Comparison of ENCODE assay signal across 7 mouse cellular contexts in the genomic region with DNA sequence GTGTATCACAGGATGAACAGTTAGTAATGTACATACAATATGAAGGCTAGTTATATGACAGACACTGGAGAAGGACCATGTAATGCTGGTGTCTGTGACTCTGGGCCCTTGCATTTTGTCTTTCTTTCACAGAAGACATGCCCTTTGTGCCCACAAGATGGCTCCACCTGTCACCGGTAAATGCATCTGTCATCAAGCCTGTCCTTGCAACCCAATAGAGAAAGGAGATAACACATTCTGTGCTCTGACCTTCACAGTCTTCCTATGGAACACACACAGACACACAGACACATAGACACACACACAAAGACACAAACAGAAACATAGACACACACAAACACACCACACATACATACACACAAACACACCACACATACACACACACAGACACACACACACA.
A peak's percentile ranks its signal among the peaks of the same experiment; 100 is the strongest.
DNase-seq lines count a peak whose midpoint lies in the region; ATAC-seq and TF ChIP-seq lines count a peak whose summit lies in the region.

No protein-coding gene starts in this region.

- H3K4me3 ChIP-seq in hindbrain, embryonic 11.5 days (ENCODE audit: low read depth, low read length), result no peak overlapping the region
- no peak overlapping the region for H3K4me3 ChIP-seq in hindbrain, embryonic 12.5 days
- no peak overlapping the region for H3K4me3 ChIP-seq in E14TG2a.4 (replicated peaks; ENCODE audit: low read length)
- H3K4me3 ChIP-seq in hindbrain, embryonic 16.5 days (ENCODE audit: low read length), result no peak overlapping the region

- no peaks in the 10 kb centered on the region for H3K4me1 ChIP-seq in hindbrain, embryonic 11.5 days (replicated peaks; ENCODE audit: control insufficient read depth, insufficient read depth, low read length)
- no peaks in the 10 kb centered on the region for H3K4me1 ChIP-seq in hindbrain, embryonic 12.5 days
- H3K4me1 ChIP-seq in E14TG2a.4 (replicated peaks; ENCODE audit: low read depth, low read length), result no peaks in the 10 kb centered on the region
- no peaks in the 10 kb centered on the region for H3K4me1 ChIP-seq in hindbrain, embryonic 16.5 days (ENCODE audit: control insufficient read depth, insufficient read depth, low read depth, low read length)

- H3K4me2 ChIP-seq in hindbrain, embryonic 11.5 days (replicated peaks; ENCODE audit: low read depth, low read length), result no peak overlapping the region
- H3K4me2 ChIP-seq in hindbrain, embryonic 12.5 days (replicated peaks), result no peak overlapping the region
- H3K4me2 ChIP-seq in hindbrain, embryonic 16.5 days (ENCODE audit: low read length), result no peak overlapping the region

- no peaks in the 10 kb centered on the region for H3K27me3 ChIP-seq in hindbrain, embryonic 11.5 days (ENCODE audit: control insufficient read depth, insufficient read depth, low read length)
- H3K27me3 ChIP-seq in hindbrain, embryonic 12.5 days, result no peaks in the 10 kb centered on the region
- no peaks in the 10 kb centered on the region for H3K27me3 ChIP-seq in E14TG2a.4 (ENCODE audit: insufficient read depth, low read length)
- no peaks in the 10 kb centered on the region for H3K27me3 ChIP-seq in hindbrain, embryonic 16.5 days (replicated peaks; ENCODE audit: control insufficient read depth, insufficient read depth, low read length)

- no peak overlapping the region for H3K9ac ChIP-seq in hindbrain, embryonic 11.5 days (ENCODE audit: low read depth, low read length)
- no peak overlapping the region for H3K9ac ChIP-seq in hindbrain, embryonic 12.5 days
- H3K9ac ChIP-seq in hindbrain, embryonic 16.5 days (ENCODE audit: low read depth, low read length), result no peak overlapping the region

- no peak for ATAC-seq in hindbrain, embryonic 11.5 days (ENCODE audit: low FRiP score)
- no peak for ATAC-seq in hindbrain, embryonic 12.5 days (ENCODE audit: low FRiP score)
- peak; percentile 58; the same call in 1 of the 2 replicates for ATAC-seq in hindbrain, embryonic 16.5 days

- TF ChIP-seq CTCF in E14TG2a.4 (conservative IDR thresholded peaks at IDR 0.05; ENCODE audit: low read length), result peak; percentile 54

- H3K36me3 ChIP-seq in hindbrain, embryonic 11.5 days (ENCODE audit: control insufficient read depth, insufficient read depth, low read length), result no peaks in the 10 kb centered on the region
- no peaks in the 10 kb centered on the region for H3K36me3 ChIP-seq in hindbrain, embryonic 12.5 days
- no peaks in the 10 kb centered on the region for H3K36me3 ChIP-seq in E14TG2a.4 (ENCODE audit: insufficient read depth, low read length)
- no peaks in the 10 kb centered on the region for H3K36me3 ChIP-seq in hindbrain, embryonic 16.5 days (ENCODE audit: control insufficient read depth, insufficient read depth, low read length)

- WGBS in hindbrain, embryonic 11.5 days, result 71% methylated on average over 1 of the region's 1 CpGs
- 43% methylated on average over 1 of the region's 1 CpGs for WGBS in hindbrain, embryonic 12.5 days
- WGBS in hindbrain, embryonic 16.5 days, result 56% methylated on average over 1 of the region's 1 CpGs

- H3K9me3 ChIP-seq in hindbrain, embryonic 11.5 days (ENCODE audit: control insufficient read depth, low read length), result no peaks in the 10 kb centered on the region
- H3K9me3 ChIP-seq in hindbrain, embryonic 12.5 days (replicated peaks), result no peaks in the 10 kb centered on the region
- peaks cover 5% of the 10 kb centered on the region for H3K9me3 ChIP-seq in E14TG2a.4 (ENCODE audit: low read length)
- H3K9me3 ChIP-seq in hindbrain, embryonic 16.5 days (ENCODE audit: control insufficient read depth, low read length), result peaks cover 2% of the 10 kb centered on the region; the same call in 1 of the 2 replicates

- H3K27ac ChIP-seq in hindbrain, embryonic 11.5 days (ENCODE audit: low read depth, low read length), result no peak overlapping the region
- no peak overlapping the region for H3K27ac ChIP-seq in hindbrain, embryonic 12.5 days
- H3K27ac ChIP-seq in hindbrain, embryonic 16.5 days (ENCODE audit: low read depth, low read length), result no peak overlapping the region

- DNase-seq in hindbrain, embryonic 11.5 days (ENCODE audit: low spot score), result peak; percentile 42
- peak; percentile 24 for DNase-seq in WW6 (ENCODE audit: low read depth, low spot score)
- peak; percentile 35 to 47 for DNase-seq in right cerebral cortex, postnatal 10 days (ENCODE audit: low spot score in 2 of 2)
- DNase-seq in yolk sac, embryonic 10.5 days (ENCODE audit: low spot score), result no peak
